Mouse (Mus musculus): ENCODE measurements around the gene Crebzf.

DNA sequence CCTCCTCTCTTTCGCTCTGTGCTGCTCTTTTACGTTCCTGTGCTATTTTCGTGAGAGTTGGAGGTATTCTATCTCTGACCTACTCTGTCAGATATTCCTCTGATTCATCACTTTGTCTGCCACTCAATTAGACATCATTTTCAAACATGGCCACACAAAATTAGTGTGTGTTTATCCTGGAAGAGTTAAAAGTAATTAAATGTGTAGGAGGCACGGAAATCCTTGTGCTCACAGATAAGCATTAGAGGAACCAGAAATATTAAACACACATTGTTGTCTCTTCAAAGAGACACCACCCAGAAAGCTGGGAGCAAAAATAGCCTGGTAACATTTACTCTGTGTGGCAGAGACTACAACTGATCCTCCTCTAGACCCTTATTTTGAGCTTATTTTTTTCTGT, 2.5 kb upstream of the Crebzf start:
- no peak for TF ChIP-seq POLR2A (IDR thresholded peaks at IDR 0.05; ENCODE audit: borderline replicate concordance, extremely low read depth, insufficient read depth, insufficient read length, poor library complexity, severe bottlenecking)
- no peak for TF ChIP-seq CTCF (IDR thresholded peaks at IDR 0.05; ENCODE audit: borderline replicate concordance, extremely low read depth, insufficient read depth, insufficient read length)

Measured in brain, embryonic 14.5 days (tissue).